Mouse (Mus musculus) heart, embryonic 11.5 days (tissue): ENCODE data around the gene Gm13697. TPM values are rescaled to one million over a fixed set of nuclear protein-coding genes. Genes with fewer than 3 reads are reported as not detected.

ENCODE experiments used
- ATAC-seq: fragments of 200-750 bp; cut with Nextera tagmentation; replicated peaks from 2 replicates; pipeline ENCODE4 v1.8.0; 2017; ENCODE audit warnings: moderate library complexity; ENCODE audit not compliant: insufficient number of reproducible peaks, low FRiP score, low TSS enrichment
- H3K27ac ChIP-seq: fragments of 300-500 bp; sonication (generic); 2 replicates; pipeline ENCODE4 v1.5.1; 2014; ENCODE audit warnings: mild to moderate bottlenecking, low read depth, low read length
- H3K27me3 ChIP-seq: fragments of 300-500 bp; sonication (generic); 2 replicates; pipeline ENCODE4 v1.6.1; 2014; ENCODE audit warnings: mild to moderate bottlenecking, low read length, mixed read lengths; ENCODE audit not compliant: control insufficient read depth, insufficient read depth
- H3K36me3 ChIP-seq: fragments of 300-500 bp; sonication (generic); 2 replicates; pipeline ENCODE4 v1.6.1; 2014; ENCODE audit warnings: mild to moderate bottlenecking, low read length, moderate library complexity, mixed read lengths; ENCODE audit not compliant: control insufficient read depth, insufficient read depth
- H3K4me1 ChIP-seq: fragments of 300-500 bp; sonication (generic); 2 replicates; pipeline ENCODE4 v1.6.1; 2014; ENCODE audit warnings: low read length; ENCODE audit not compliant: control insufficient read depth, insufficient read depth
- H3K4me2 ChIP-seq: fragments of 300-500 bp; sonication (generic); 2 replicates; pipeline ENCODE4 v1.6.1; 2014; ENCODE audit warnings: mild to moderate bottlenecking, moderate library complexity
- H3K4me3 ChIP-seq: fragments of 300-500 bp; sonication (generic); 2 replicates; pipeline ENCODE4 v1.5.1; 2014; ENCODE audit warnings: low read depth, low read length
- H3K9ac ChIP-seq: fragments of 300-500 bp; sonication (generic); 2 replicates; pipeline ENCODE4 v1.6.1; 2014; ENCODE audit warnings: mild to moderate bottlenecking, low read depth, low read length, moderate library complexity
- H3K9me3 ChIP-seq: fragments of 300-500 bp; sonication (generic); replicated peaks from 2 replicates; pipeline ENCODE4 v1.6.1; 2016; ENCODE audit warnings: low read length; ENCODE audit not compliant: control insufficient read depth
- WGBS: fragments of 180-500 bp; shearing (Covaris S2); extraction: QIAGEN DNeasy Blood & Tissue Kit; methylation state at CpG from one replicate; pipeline ENCODE4 v1.1.7; 2014; ENCODE audit not compliant: insufficient replicate concordance; 5-methylcytosine and 5-hydroxymethylcytosine counted together
- polyA plus RNA-seq: library from polyadenylated mRNA; unstranded; fragments of >200 nt; fragmentation: Nextera tagmentation; extraction: Ambion mirVana; gene quantifications from 2 replicates; pipeline ENCODE4 v1.2.1, GENCODE M21; 2014

Gene Gm13697
- polyA plus RNA-seq, 1 experiment from 2014 or later = not detected

GRCm38 (mm10) chr2:84019519-84020305, 35.2 kb downstream of the Gm13697 start:
- Histone ChIP-seq H3K9me3 (no peaks in the 10 kb centered on the region), H3K4me3 (no peak overlapping the region), H3K4me1 (peaks cover 14% of the 10 kb centered on the region), H3K27me3 (no peaks in the 10 kb centered on the region), H3K9ac (no peak overlapping the region), H3K36me3 (no peaks in the 10 kb centered on the region), H3K27ac (0 out of 2 replicates have a peak overlapping the region, but pooled peaks have one; percentile 54), H3K4me2 (no peak overlapping the region)
- no peak for ATAC-seq
- 62% methylated on average over 8 of the region's 8 CpGs for WGBS

GRCm38 (mm10) chr2:84021930-84022329, 37.4 kb downstream of the Gm13697 start:
- 68% methylated on average over 2 of the region's 2 CpGs for WGBS
- no peak overlapping the region for H3K4me3 ChIP-seq

GRCm38 (mm10) chr2:84022905-84023304, 38.4 kb downstream of the Gm13697 start:
- WGBS = 82% methylated on average over 2 of the region's 2 CpGs
- H3K36me3 ChIP-seq = no peaks in the 10 kb centered on the region
- H3K9me3 ChIP-seq = no peaks in the 10 kb centered on the region
- H3K27me3 ChIP-seq = no peaks in the 10 kb centered on the region
- ATAC-seq = no peak
- no peak overlapping the region for H3K27ac ChIP-seq
- H3K9ac ChIP-seq = no peak overlapping the region
- peaks cover 14% of the 10 kb centered on the region for H3K4me1 ChIP-seq
- H3K4me2 ChIP-seq = no peak overlapping the region
- H3K4me3 ChIP-seq = no peak overlapping the region

More at GRCm38 (mm10) chr2:84021930-84022329, 37.4 kb downstream of the Gm13697 start:
- H3K27ac ChIP-seq = no peak overlapping the region
- no peaks in the 10 kb centered on the region for H3K36me3 ChIP-seq
- no peak overlapping the region for H3K9ac ChIP-seq
- H3K9me3 ChIP-seq = no peaks in the 10 kb centered on the region
- no peaks in the 10 kb centered on the region for H3K27me3 ChIP-seq
- ATAC-seq = no peak
- H3K4me2 ChIP-seq = no peak overlapping the region
- H3K4me1 ChIP-seq = peaks cover 14% of the 10 kb centered on the region

- H3K4me3 ChIP-seq = no peak overlapping the region
- H3K4me1 ChIP-seq = peaks cover 9% of the 10 kb centered on the region
- no peak for ATAC-seq
- no peaks in the 10 kb centered on the region for H3K27me3 ChIP-seq
- H3K9me3 ChIP-seq = no peaks in the 10 kb centered on the region
- no peak overlapping the region for H3K4me2 ChIP-seq
- 73% methylated on average over 2 of the region's 2 CpGs for WGBS
- H3K9ac ChIP-seq = no peak overlapping the region
- H3K27ac ChIP-seq = no peak overlapping the region
- no peaks in the 10 kb centered on the region for H3K36me3 ChIP-seq
Observed at GRCm38 (mm10) chr2:84023319-84023718, 38.8 kb downstream of the Gm13697 start.

GRCm38 (mm10) chr2:84025217-84025616, 40.7 kb downstream of the Gm13697 start:
- H3K9ac ChIP-seq = no peak overlapping the region
- ATAC-seq = no peak
- no peak overlapping the region for H3K27ac ChIP-seq
- no peaks in the 10 kb centered on the region for H3K9me3 ChIP-seq
- no peaks in the 10 kb centered on the region for H3K4me1 ChIP-seq
- H3K4me3 ChIP-seq = no peak overlapping the region
- 71% methylated on average over 4 of the region's 4 CpGs for WGBS
- H3K36me3 ChIP-seq = no peaks in the 10 kb centered on the region
- H3K27me3 ChIP-seq = no peaks in the 10 kb centered on the region
- H3K4me2 ChIP-seq = no peak overlapping the region

- whole genome bisulfite sequencing = 87% methylated on average over 2 of the region's 2 CpGs
- no peak overlapping the region for H3K9ac ChIP-seq
Observed at GRCm38 (mm10) chr2:84032505-84032904, 48.0 kb downstream of the Gm13697 start.

GRCm38 (mm10) chr2:84035997-84036396, 51.5 kb downstream of the Gm13697 start:
- no peak for ATAC-seq
- no peak overlapping the region for H3K9ac ChIP-seq
- WGBS = 81% methylated on average over 4 of the region's 4 CpGs
- H3K4me3 ChIP-seq = no peak overlapping the region
- no peaks in the 10 kb centered on the region for H3K36me3 ChIP-seq
- H3K4me2 ChIP-seq = no peak overlapping the region
- no peaks in the 10 kb centered on the region for H3K27me3 ChIP-seq
- no peaks in the 10 kb centered on the region for H3K4me1 ChIP-seq
- H3K27ac ChIP-seq = no peak overlapping the region
- H3K9me3 ChIP-seq = no peaks in the 10 kb centered on the region

More at GRCm38 (mm10) chr2:84032505-84032904, 48.0 kb downstream of the Gm13697 start:
- H3K36me3 ChIP-seq = no peaks in the 10 kb centered on the region
- no peak overlapping the region for H3K4me3 ChIP-seq
- H3K27ac ChIP-seq = no peak overlapping the region
- H3K9me3 ChIP-seq = no peaks in the 10 kb centered on the region
- no peak for ATAC-seq
- H3K4me1 ChIP-seq = no peaks in the 10 kb centered on the region
- H3K4me2 ChIP-seq = no peak overlapping the region
- no peaks in the 10 kb centered on the region for H3K27me3 ChIP-seq
